Mouse (Mus musculus) ES-E14 (cell line): ENCODE results near the gene R3hdm2. TPM values are rescaled to one million over a fixed set of nuclear protein-coding genes. Genes with fewer than 3 reads are reported as not detected.

ENCODE experiments used
- DNase-seq: peaks from one replicate; pipeline ENCODE4 v3.0.0-alpha.2; 2013; ENCODE audit warnings: low read depth, low spot score
- H3K27ac ChIP-seq: 2 replicates; pipeline ENCODE4 v1.5.1; 2012; ENCODE audit warnings: low read depth, mild to moderate bottlenecking, low read length, moderate library complexity, mixed read lengths; ENCODE audit not compliant: poor library complexity, insufficient read depth, severe bottlenecking
- H3K36me3 ChIP-seq: 2 replicates; pipeline ENCODE4 v1.6.1; 2012; ENCODE audit warnings: mild to moderate bottlenecking, low read length, moderate library complexity, mixed read lengths; ENCODE audit not compliant: control insufficient read depth, poor library complexity, insufficient read depth, severe bottlenecking
- H3K4me1 ChIP-seq, 2 experiments: fragments of 150-350 bp in 1 of 2; sonication (generic) in 1 of 2; 2 replicates each; pipeline ENCODE4 v1.6.1; 2012; ENCODE audit warnings: low read length in 2 of 2, mild to moderate bottlenecking in 1 of 2, mixed read lengths in 1 of 2; ENCODE audit not compliant: control insufficient read depth in 2 of 2, insufficient read depth in 2 of 2, poor library complexity in 1 of 2
- H3K4me3 ChIP-seq, 2 experiments: fragments of 150-350 bp in 1 of 2; sonication (generic) in 1 of 2; 2 replicates each; pipeline ENCODE4 v1.5.1; 2012; ENCODE audit warnings: low read length in 2 of 2, low read depth in 1 of 2, mild to moderate bottlenecking in 1 of 2, mixed read lengths in 1 of 2; ENCODE audit not compliant: insufficient read depth in 1 of 2, poor library complexity in 1 of 2, severe bottlenecking in 1 of 2
- H3K9ac ChIP-seq: 2 replicates; pipeline ENCODE4 v1.6.1; 2012; ENCODE audit warnings: low read depth, mild to moderate bottlenecking, low read length, mixed read lengths; ENCODE audit not compliant: poor library complexity, insufficient read depth, severe bottlenecking
- H3K9me3 ChIP-seq: fragments of 150-350 bp; sonication (generic); 2 replicates; pipeline ENCODE4 v1.6.1; 2012; ENCODE audit warnings: low read depth, mild to moderate bottlenecking, low read length; ENCODE audit not compliant: control insufficient read depth, insufficient read depth
- CHD2 ChIP-seq: IDR thresholded peaks from 2 replicates; pipeline ENCODE4 v1.6.1; 2014; ENCODE audit warnings: mild to moderate bottlenecking, low read depth, low read length, inconsistent platforms
- HCFC1 ChIP-seq: IDR thresholded peaks from 2 replicates; pipeline ENCODE4 v1.6.1; 2012; ENCODE audit warnings: low read length, inconsistent platforms, borderline replicate concordance; ENCODE audit not compliant: insufficient read depth
- MAFK ChIP-seq: IDR thresholded peaks from 2 replicates; pipeline ENCODE4 v1.6.1; 2014; ENCODE audit warnings: mild to moderate bottlenecking, low read depth, low read length, inconsistent platforms; ENCODE audit not compliant: insufficient read depth
- ZC3H11A ChIP-seq: IDR thresholded peaks from 2 replicates; pipeline ENCODE4 v1.6.1; 2012; ENCODE audit warnings: low read depth, mild to moderate bottlenecking, inconsistent platforms, low read length, borderline replicate concordance
- ZNF384 ChIP-seq: IDR thresholded peaks from 2 replicates; pipeline ENCODE4 v1.6.1; 2012; ENCODE audit warnings: low read depth, low read length, inconsistent platforms
- in situ Hi-C, 2 experiments: fragments of 600-800 bp; cut with MboI; formaldehyde crosslinking; loops; one replicate each; pipeline ENCODE4 v1.15.1; 2025; ENCODE audit warnings: low sequenced_read_pairs in 2 of 2, inconsistent platforms in 1 of 2; ENCODE audit not compliant: unreplicated experiment in 2 of 2
- total RNA-seq: library from RNA; depleted of rRNA; stranded (reverse); fragments of 300-350 nt; gene quantifications from 2 replicates; pipeline ENCODE4 v1.2.3, GENCODE M21; 2012

The R3hdm2 gene
- total RNA-seq, 1 experiment = 25.5 TPM

DNA sequence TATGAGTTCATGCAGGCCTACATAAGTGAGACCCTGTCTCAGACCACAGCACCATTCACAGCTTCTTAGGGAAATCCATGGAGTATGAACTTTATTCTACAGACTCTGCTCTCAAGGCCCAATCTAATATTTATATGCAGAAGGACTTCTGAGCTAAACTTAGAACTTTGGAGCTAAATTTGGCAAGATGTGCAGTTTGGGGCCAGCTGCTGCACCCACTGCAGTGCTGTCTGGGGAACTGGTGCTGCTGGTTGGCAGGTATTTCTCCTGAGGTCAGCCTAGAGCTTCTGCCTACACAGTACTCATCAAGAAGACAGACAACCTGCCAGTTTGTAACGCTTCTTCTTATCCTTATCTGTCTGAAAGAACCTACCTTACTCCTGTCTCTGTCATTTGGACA, 47.0 kb downstream of the R3hdm2 start:
- in situ Hi-C loops = no loop called here
- Histone ChIP-seq H3K36me3 (0 out of 2 replicates have a peak, but pooled peaks cover 1% of the 10 kb centered on the region), H3K4me1 (peaks cover 8 to 14% of the 10 kb centered on the region in 2 experiments), H3K9me3 (no peaks in the 10 kb centered on the region), H3K4me3 (no peak overlapping the region), H3K9ac (no peak overlapping the region), H3K27ac (no peak overlapping the region)
- no peak for DNase-seq
- TF ChIP-seq MAFK (no peak), ZC3H11A (no peak), CHD2 (no peak), HCFC1 (no peak), ZNF384 (no peak)

DNA sequence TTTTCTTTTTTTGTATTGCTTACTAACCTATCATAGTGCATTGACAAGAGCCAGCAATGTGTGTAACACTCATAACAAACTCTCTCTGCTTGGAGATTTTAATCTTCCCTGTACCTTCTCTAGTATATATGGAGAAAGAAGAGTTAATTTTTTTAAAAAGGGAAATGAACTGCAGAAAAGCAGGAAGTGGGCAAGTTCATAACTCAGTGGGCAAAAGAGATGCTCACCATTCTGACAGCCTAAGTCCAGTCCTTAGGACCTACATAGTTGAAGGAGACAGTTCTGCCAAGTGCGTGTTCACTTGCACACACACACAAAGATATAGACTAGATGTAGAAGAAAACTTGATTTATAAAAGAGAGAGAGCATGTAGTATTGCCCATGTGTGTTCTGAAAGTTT, 47.9 kb downstream of the R3hdm2 start:
- Histone ChIP-seq H3K36me3 (0 out of 2 replicates have a peak, but pooled peaks cover 1% of the 10 kb centered on the region), H3K4me3 (no peak overlapping the region), H3K9ac (no peak overlapping the region), H3K4me1 (peaks cover 8 to 12% of the 10 kb centered on the region in 2 experiments), H3K9me3 (no peaks in the 10 kb centered on the region), H3K27ac (no peak overlapping the region)
- no peak for DNase-seq
- TF ChIP-seq ZC3H11A (no peak), MAFK (no peak), ZNF384 (no peak), CHD2 (no peak), HCFC1 (no peak)
- in situ Hi-C loops = no loop called here

DNA sequence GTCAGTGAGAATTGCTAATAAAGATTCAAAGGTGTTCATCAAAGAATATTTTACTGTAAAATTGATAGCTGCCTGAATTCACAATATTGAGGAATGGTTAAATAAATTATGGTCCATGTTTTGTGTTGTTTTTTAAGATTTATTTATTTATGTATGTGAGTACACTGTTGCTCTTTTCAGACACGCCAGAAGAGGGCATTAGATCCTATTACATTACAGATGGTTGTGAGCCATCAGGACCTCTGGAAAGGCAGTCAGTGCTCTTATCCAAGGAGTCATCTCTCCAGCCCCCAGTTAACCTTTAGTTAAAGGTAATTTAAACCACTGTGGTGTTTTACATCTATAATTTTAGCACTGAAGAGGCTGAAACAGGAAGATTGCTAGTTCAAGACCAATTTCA, 49.4 kb downstream of the R3hdm2 start:
- H3K4me3 ChIP-seq = no peak overlapping the region
- 0 out of 2 replicates have a peak, but pooled peaks cover 1% of the 10 kb centered on the region for H3K36me3 ChIP-seq
- no peak overlapping the region for H3K27ac ChIP-seq
- TF ChIP-seq ZC3H11A (no peak), HCFC1 (no peak)
- H3K4me1 ChIP-seq = peaks cover 8 to 11% of the 10 kb centered on the region in 2 experiments
- no peak overlapping the region for H3K9ac ChIP-seq
- H3K9me3 ChIP-seq = no peaks in the 10 kb centered on the region
- in situ Hi-C loops = no loop called here
- no peak for DNase-seq

DNA sequence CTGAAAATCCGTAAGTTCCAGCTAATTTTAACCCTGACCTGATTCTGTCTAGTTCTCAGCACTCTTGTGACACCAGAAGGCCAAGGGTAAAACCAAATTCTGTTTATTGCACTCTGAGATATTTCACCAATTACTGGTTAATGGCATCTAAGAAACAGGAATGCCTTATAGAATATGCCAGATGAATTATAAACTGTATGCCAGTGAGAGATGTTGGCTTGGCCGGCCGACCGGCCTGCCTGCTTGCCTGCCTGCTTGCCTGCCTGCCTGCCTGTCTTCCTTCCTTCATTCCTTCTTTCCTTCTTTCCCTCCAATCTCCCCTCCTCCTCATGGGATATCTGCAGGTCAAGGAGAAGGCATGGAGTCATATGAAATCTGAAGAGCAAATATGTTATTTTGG, 52.3 kb downstream of the R3hdm2 start:
- no peak for TF ChIP-seq HCFC1
- no peak for TF ChIP-seq CHD2
- no peak for TF ChIP-seq ZC3H11A
- no peak for TF ChIP-seq ZNF384
- TF ChIP-seq MAFK = no peak
- Histone ChIP-seq H3K9me3 (no peaks in the 10 kb centered on the region), H3K27ac (no peak overlapping the region), H3K4me1 (no peaks in the 10 kb centered on the region), H3K36me3 (0 out of 2 replicates have a peak, but pooled peaks cover 1% of the 10 kb centered on the region), H3K4me3 (no peak overlapping the region), H3K9ac (no peak overlapping the region)
- DNase-seq = no peak
- in situ Hi-C loops = no loop called here
